Mouse (Mus musculus): ENCODE data around the gene AI464131. TPM values are rescaled to one million over a fixed set of nuclear protein-coding genes. Genes with fewer than 3 reads are reported as not detected.

The AI464131 gene
- polyA plus RNA-seq, 1 experiment from 2014 or later = 6.9 TPM

GRCm38 (mm10) chr4:41502171-41502940 is 520 bp downstream of the AI464131 start:
- Histone ChIP-seq H3K4me1 (replicated peaks; ENCODE audit: control insufficient read depth, insufficient read depth, low read length) (peaks cover 16% of the 10 kb centered on the region; the same call in 1 of the 2 replicates), H3K27ac (ENCODE audit: low read depth) (no peak overlapping the region), H3K4me2 (ENCODE audit: low read length) (peak overlapping the region; percentile 70), H3K4me3 (ENCODE audit: low read depth, low read length) (peak overlapping the region; percentile 40), H3K27me3 (replicated peaks; ENCODE audit: control insufficient read depth, insufficient read depth, low read length) (peaks cover 47% of the 10 kb centered on the region), H3K36me3 (ENCODE audit: control insufficient read depth, insufficient read depth, low read length) (no peaks in the 10 kb centered on the region), H3K9me3 (ENCODE audit: control insufficient read depth, low read length) (no peaks in the 10 kb centered on the region), H3K9ac (ENCODE audit: low read length) (peak overlapping the region; percentile 10; the same call in 1 of the 2 replicates)
- ATAC-seq (replicated peaks; ENCODE audit: low FRiP score, low TSS enrichment, low read depth) = peak; percentile 57
- WGBS = 12% methylated on average over 20 of the region's 20 CpGs
- no peak for DNase-seq (ENCODE audit: low spot score)

DNA sequence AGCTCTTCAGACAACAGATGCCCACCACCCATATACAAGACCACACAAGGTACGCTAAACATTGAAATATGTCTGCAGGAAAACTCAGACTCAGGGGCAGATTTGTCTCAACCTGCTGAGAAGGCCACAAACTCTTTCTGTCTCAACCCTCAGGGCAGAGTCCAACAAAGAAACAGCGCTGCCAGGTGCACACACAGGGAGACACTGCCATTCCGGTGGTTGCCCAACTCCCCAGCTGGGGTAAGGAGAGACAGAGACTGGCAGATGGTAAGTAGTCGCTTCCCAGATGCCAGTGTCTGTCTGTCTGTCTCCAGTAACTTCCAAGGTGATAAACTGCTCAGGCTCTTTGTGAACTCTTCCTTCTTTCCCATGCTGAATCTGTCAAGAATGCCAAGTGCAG is 2.1 kb downstream of the AI464131 start:
- Histone ChIP-seq H3K4me2 (ENCODE audit: low read length) (no peak overlapping the region), H3K4me1 (replicated peaks; ENCODE audit: control insufficient read depth, insufficient read depth, low read length) (peaks cover 17% of the 10 kb centered on the region; the same call in 1 of the 2 replicates), H3K4me3 (ENCODE audit: low read depth, low read length) (no peak overlapping the region), H3K9ac (ENCODE audit: low read length) (no peak overlapping the region), H3K9me3 (ENCODE audit: control insufficient read depth, low read length) (no peaks in the 10 kb centered on the region), H3K27me3 (replicated peaks; ENCODE audit: control insufficient read depth, insufficient read depth, low read length) (peaks cover 59% of the 10 kb centered on the region), H3K36me3 (ENCODE audit: control insufficient read depth, insufficient read depth, low read length) (no peaks in the 10 kb centered on the region), H3K27ac (ENCODE audit: low read depth) (no peak overlapping the region)
- 83% methylated on average over 4 of the region's 4 CpGs for WGBS
- ATAC-seq (replicated peaks; ENCODE audit: low FRiP score, low TSS enrichment, low read depth) (no peak), DNase-seq (ENCODE audit: low spot score) (no peak)

DNA sequence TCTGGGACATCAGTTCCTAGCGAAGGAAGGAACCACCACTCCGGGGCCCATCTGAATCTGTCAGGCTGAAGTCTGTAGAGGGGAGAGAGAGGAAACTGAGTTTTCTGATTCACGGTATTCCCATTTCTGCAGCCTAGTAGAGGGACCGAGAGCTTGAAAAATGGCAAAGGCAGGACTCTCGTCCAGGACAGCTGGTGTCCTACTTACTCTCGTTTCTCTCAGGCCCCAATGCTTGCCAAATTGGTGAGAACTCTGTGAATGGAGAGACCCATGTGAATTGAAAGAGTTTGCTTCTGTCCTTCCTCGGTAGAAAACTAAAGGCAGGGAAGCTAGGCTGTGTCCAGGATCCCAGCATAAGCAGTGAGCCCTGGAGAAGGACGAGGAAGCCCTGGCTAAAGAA is 3.3 kb downstream of the AI464131 start:
- H3K4me1 ChIP-seq (replicated peaks; ENCODE audit: control insufficient read depth, insufficient read depth, low read length) = peaks cover 17% of the 10 kb centered on the region; the same call in 1 of the 2 replicates
- 69% methylated on average over 8 of the region's 8 CpGs for WGBS

DNA sequence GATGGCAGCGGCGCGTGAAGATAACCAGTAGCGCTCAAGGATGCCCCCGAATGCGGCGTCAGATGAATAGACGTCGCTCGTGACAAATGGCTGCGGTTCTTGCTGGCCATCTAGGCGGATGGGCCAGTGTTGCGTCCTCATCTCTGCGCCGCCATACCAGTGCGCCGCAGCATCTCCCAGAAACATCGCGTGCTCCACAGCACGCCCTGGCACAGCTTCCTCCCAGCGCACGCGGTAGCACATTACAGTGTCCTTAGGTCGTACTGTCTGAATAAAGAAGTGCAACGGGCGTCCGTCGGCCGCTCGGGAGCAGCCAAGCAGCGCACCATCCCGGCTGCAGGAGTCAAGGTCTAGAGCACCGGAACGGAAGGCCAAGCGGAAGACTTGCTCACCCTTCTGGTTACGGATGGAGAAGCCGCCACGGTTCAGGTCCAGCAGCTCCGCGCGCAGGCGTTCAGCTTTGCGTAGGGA is 3.9 kb downstream of the AI464131 start:
- Histone ChIP-seq H3K4me2 (ENCODE audit: low read length) (peak overlapping the region; percentile 42), H3K4me3 (ENCODE audit: low read depth, low read length) (peak overlapping the region; percentile 31), H3K27ac (ENCODE audit: low read depth) (no peak overlapping the region), H3K4me1 (replicated peaks; ENCODE audit: control insufficient read depth, insufficient read depth, low read length) (peaks cover 17% of the 10 kb centered on the region; the same call in 1 of the 2 replicates), H3K27me3 (replicated peaks; ENCODE audit: control insufficient read depth, insufficient read depth, low read length) (peaks cover 59% of the 10 kb centered on the region), H3K9me3 (ENCODE audit: control insufficient read depth, low read length) (no peaks in the 10 kb centered on the region), H3K9ac (ENCODE audit: low read length) (no peak overlapping the region), H3K36me3 (ENCODE audit: control insufficient read depth, insufficient read depth, low read length) (no peaks in the 10 kb centered on the region)
- ATAC-seq (replicated peaks; ENCODE audit: low FRiP score, low TSS enrichment, low read depth) (no peak), DNase-seq (ENCODE audit: low spot score) (peak; percentile 73)
- WGBS = 8% methylated on average over 43 of the region's 43 CpGs

More for the DNA sequence above, 3.3 kb downstream of the AI464131 start:
- H3K4me3 ChIP-seq (ENCODE audit: low read depth, low read length) = no peak overlapping the region
- no peaks in the 10 kb centered on the region for H3K36me3 ChIP-seq (ENCODE audit: control insufficient read depth, insufficient read depth, low read length)
- no peak overlapping the region for H3K4me2 ChIP-seq (ENCODE audit: low read length)
- no peak for DNase-seq (ENCODE audit: low spot score)
- H3K9ac ChIP-seq (ENCODE audit: low read length) = no peak overlapping the region
- peaks cover 59% of the 10 kb centered on the region for H3K27me3 ChIP-seq (replicated peaks; ENCODE audit: control insufficient read depth, insufficient read depth, low read length)
- no peaks in the 10 kb centered on the region for H3K9me3 ChIP-seq (ENCODE audit: control insufficient read depth, low read length)
- H3K27ac ChIP-seq (ENCODE audit: low read depth) = no peak overlapping the region
- no peak for ATAC-seq (replicated peaks; ENCODE audit: low FRiP score, low TSS enrichment, low read depth)

GRCm38 (mm10) chr4:41497995-41498845 is 4.7 kb downstream of the AI464131 start:
- 10% methylated on average over 72 of the region's 72 CpGs for WGBS
- ATAC-seq (replicated peaks; ENCODE audit: low FRiP score, low TSS enrichment, low read depth) (no peak), DNase-seq (ENCODE audit: low spot score) (peak; percentile 74)

DNA sequence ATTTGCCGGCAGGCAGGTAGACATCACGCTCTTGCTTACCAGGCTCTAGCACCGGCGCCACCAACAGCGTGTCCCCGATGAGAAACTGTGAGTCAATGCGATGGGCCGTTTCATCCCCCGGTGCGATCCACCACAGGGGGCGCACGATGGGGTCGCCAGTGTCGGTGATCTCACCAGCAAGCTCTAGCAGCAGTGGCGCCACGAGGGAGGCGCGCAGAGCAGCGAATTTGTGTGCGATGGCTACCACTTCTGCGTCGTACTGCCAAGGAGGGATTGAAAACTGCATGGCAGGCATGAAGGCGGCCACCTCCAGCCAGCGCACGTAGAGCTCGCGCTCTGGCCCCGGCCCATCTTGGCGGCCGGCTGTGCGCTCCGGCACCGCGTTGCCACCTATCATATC is 5.3 kb downstream of the AI464131 start:
- Histone ChIP-seq H3K27ac (ENCODE audit: low read depth) (no peak overlapping the region), H3K4me3 (ENCODE audit: low read depth, low read length) (peak overlapping the region; percentile 31), H3K36me3 (ENCODE audit: control insufficient read depth, insufficient read depth, low read length) (no peaks in the 10 kb centered on the region), H3K9ac (ENCODE audit: low read length) (no peak overlapping the region), H3K4me2 (ENCODE audit: low read length) (peak overlapping the region; percentile 61), H3K9me3 (ENCODE audit: control insufficient read depth, low read length) (no peaks in the 10 kb centered on the region), H3K27me3 (replicated peaks; ENCODE audit: control insufficient read depth, insufficient read depth, low read length) (peaks cover 59% of the 10 kb centered on the region), H3K4me1 (replicated peaks; ENCODE audit: control insufficient read depth, insufficient read depth, low read length) (peaks cover 16% of the 10 kb centered on the region; the same call in 1 of the 2 replicates)
- 3% methylated on average over 34 of the region's 34 CpGs for WGBS
- 0 out of 2 replicates have a peak, but pooled peaks have one; percentile 16 for ATAC-seq (replicated peaks; ENCODE audit: low FRiP score, low TSS enrichment, low read depth)
- DNase-seq (ENCODE audit: low spot score) = no peak

More at GRCm38 (mm10) chr4:41497995-41498845, 4.7 kb downstream of the AI464131 start:
- Histone ChIP-seq H3K27ac (ENCODE audit: low read depth) (no peak overlapping the region), H3K9me3 (ENCODE audit: control insufficient read depth, low read length) (no peaks in the 10 kb centered on the region), H3K4me3 (ENCODE audit: low read depth, low read length) (peak overlapping the region; percentile 31), H3K27me3 (replicated peaks; ENCODE audit: control insufficient read depth, insufficient read depth, low read length) (peaks cover 59% of the 10 kb centered on the region), H3K4me2 (ENCODE audit: low read length) (peak overlapping the region; percentile 61), H3K4me1 (replicated peaks; ENCODE audit: control insufficient read depth, insufficient read depth, low read length) (peaks cover 17% of the 10 kb centered on the region; the same call in 1 of the 2 replicates), H3K9ac (ENCODE audit: low read length) (no peak overlapping the region), H3K36me3 (ENCODE audit: control insufficient read depth, insufficient read depth, low read length) (no peaks in the 10 kb centered on the region)

DNA sequence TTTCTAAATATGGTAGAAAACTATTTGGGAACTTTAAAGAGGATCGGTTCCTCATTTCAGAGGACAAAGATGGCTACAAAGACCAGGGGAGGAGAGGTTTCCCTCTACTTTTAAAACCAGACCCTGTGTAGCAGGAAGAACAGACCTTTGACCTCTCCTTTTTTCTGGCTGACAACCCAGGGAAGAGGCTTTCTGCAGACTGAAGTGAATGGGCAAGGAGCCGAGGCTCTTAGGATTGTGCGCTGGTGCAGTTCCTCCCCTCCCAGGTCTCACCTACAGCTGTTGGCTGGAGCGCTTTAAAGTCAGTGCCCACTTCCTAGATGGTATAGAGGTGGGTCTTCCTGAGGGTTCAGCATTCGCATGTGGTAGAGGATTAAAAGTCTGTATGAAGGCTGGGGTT is 5.8 kb downstream of the AI464131 start:
- Histone ChIP-seq H3K9me3 (ENCODE audit: control insufficient read depth, low read length) (no peaks in the 10 kb centered on the region), H3K27ac (ENCODE audit: low read depth) (no peak overlapping the region), H3K4me2 (ENCODE audit: low read length) (peak overlapping the region; percentile 61; the same call in 1 of the 2 replicates), H3K36me3 (ENCODE audit: control insufficient read depth, insufficient read depth, low read length) (no peaks in the 10 kb centered on the region), H3K4me1 (replicated peaks; ENCODE audit: control insufficient read depth, insufficient read depth, low read length) (peaks cover 11% of the 10 kb centered on the region; the same call in 1 of the 2 replicates), H3K9ac (ENCODE audit: low read length) (no peak overlapping the region), H3K4me3 (ENCODE audit: low read depth, low read length) (no peak overlapping the region), H3K27me3 (replicated peaks; ENCODE audit: control insufficient read depth, insufficient read depth, low read length) (peaks cover 59% of the 10 kb centered on the region)
- WGBS = 63% methylated on average over 5 of the region's 5 CpGs
- no peak for ATAC-seq (replicated peaks; ENCODE audit: low FRiP score, low TSS enrichment, low read depth)
- DNase-seq (ENCODE audit: low spot score) = no peak

GRCm38 (mm10) chr4:41495850-41496249 is 7.0 kb downstream of the AI464131 start:
- H3K9ac ChIP-seq (ENCODE audit: low read length) = no peak overlapping the region
- ATAC-seq (replicated peaks; ENCODE audit: low FRiP score, low TSS enrichment, low read depth) = no peak

More at GRCm38 (mm10) chr4:41495850-41496249, 7.0 kb downstream of the AI464131 start:
- DNase-seq (ENCODE audit: low spot score) = no peak
- Histone ChIP-seq H3K4me3 (ENCODE audit: low read depth, low read length) (no peak overlapping the region), H3K27me3 (replicated peaks; ENCODE audit: control insufficient read depth, insufficient read depth, low read length) (peaks cover 48% of the 10 kb centered on the region), H3K36me3 (ENCODE audit: control insufficient read depth, insufficient read depth, low read length) (no peaks in the 10 kb centered on the region), H3K27ac (ENCODE audit: low read depth) (no peak overlapping the region), H3K4me1 (replicated peaks; ENCODE audit: control insufficient read depth, insufficient read depth, low read length) (peaks cover 11% of the 10 kb centered on the region; the same call in 1 of the 2 replicates), H3K4me2 (ENCODE audit: low read length) (no peak overlapping the region), H3K9me3 (ENCODE audit: control insufficient read depth, low read length) (no peaks in the 10 kb centered on the region)
- WGBS = 86% methylated on average over 11 of the region's 11 CpGs
